Mouse (Mus musculus) C2C12 (cell line): Measurements from ENCODE around the gene 2810021J22Rik.

ENCODE experiments used
- CEBPB ChIP-seq: IDR thresholded peaks from one replicate; pipeline ENCODE4 v1.6.1; 2011; ENCODE audit warnings: low read depth, mild to moderate bottlenecking, control low read depth, moderate library complexity
- CTCF ChIP-seq: IDR thresholded peaks from one replicate; pipeline ENCODE4 v1.5.1; 2011; ENCODE audit not compliant: control insufficient read depth, insufficient read depth, insufficient read length
- MAX ChIP-seq: IDR thresholded peaks from one replicate; pipeline ENCODE4 v1.6.1; 2011; ENCODE audit warnings: mild to moderate bottlenecking, control low read depth
- MYOG ChIP-seq: IDR thresholded peaks from one replicate; pipeline ENCODE4 v1.6.1; 2011; ENCODE audit not compliant: control insufficient read depth, insufficient read length; ENCODE audit errors: extremely low read depth
- USF1 ChIP-seq: IDR thresholded peaks from one replicate; pipeline ENCODE4 v1.6.1; 2011; ENCODE audit warnings: low read depth, mild to moderate bottlenecking, control low read depth, moderate library complexity

- TF ChIP-seq CEBPB (no peak), CTCF (no peak), USF1 (no peak), MYOG (no peak), MAX (no peak)
These were observed 60.0 kb downstream of the 2810021J22Rik start for GRCm38 (mm10) chr11:58927053-58927452.
